Mouse (Mus musculus) layer of hippocampus, adult 8-10 months (tissue): ENCODE results near the gene Scn1a. TPM values are rescaled to one million over a fixed set of nuclear protein-coding genes. Genes with fewer than 3 reads are reported as not detected.
A peak's percentile ranks its signal among the peaks of the same experiment; 100 is the strongest.

ENCODE experiments used
- DNase-seq, 2 experiments: peaks; one replicate each; pipeline ENCODE4 v3.0.0; 2022; ENCODE audit warnings: low spot score in 2 of 2
- total RNA-seq, 4 experiments: library from RNA; stranded (reverse); gene quantifications; 2 replicates each; pipeline ENCODE4 v1.2.4; 2022

The Scn1a gene
- total RNA-seq, result 10 to 100 TPM; 65.6 to 81.2 (median 75.2) TPM

GRCm38 (mm10) chr2:66440711-66441110, at the start of gene Scn1a:
Scn1a (minus strand) TSS chr2:66440840.
- peak in 1 of 2 experiments; percentile 15 for DNase-seq

DNA sequence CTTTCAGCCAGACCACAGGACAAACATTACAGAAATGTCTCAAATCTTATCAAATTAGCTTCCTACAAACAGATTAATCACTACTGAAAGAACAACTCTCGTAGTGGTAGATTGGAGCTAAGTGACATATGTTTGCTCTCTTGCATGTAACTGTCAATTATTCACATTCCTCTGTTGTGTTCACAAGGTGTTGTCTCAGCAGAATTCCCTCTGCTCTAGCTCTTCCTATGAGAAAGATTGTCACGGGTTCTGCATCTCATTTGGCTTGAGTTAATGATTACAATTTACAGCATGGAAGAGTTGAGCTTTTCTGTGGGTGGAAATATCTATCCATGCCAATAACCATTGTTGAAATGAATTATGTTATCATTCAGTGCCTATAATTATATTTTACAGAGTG, 37.8 kb upstream of the Scn1a start:
- no peak for DNase-seq

DNA sequence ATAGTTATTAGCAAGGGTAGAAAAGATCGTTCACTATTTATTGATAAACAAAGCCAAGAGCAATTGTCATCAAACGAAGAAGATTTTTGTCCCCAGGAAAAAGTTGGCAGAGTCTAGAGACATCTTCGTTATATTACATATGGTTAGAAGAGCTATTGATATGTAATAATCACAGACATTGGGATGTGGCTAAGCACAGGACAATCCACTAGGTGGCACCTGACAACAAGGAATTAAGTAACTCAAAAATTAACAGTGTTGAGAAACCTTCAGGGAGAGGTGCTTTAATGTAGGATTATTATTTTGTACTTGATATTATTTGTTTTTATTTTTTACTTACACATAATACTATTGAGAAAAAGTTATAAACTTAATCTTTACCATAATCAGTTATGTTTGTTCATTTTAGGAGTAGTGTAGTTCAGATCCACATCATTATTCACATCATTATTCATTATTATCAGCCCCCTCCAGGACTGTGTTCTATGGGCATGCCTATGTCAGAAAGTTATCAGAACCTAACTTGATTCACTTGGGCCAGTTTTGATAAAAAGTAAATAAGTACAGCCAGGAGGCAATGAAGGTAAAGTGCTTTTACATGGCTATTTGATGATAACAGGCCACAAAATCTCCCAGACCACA, 32.7 kb upstream of the Scn1a start:
- DNase-seq, result peak in 1 of 2 experiments; percentile 31

GRCm38 (mm10) chr2:66465484-66465883, 24.8 kb upstream of the Scn1a start:
- no peak for DNase-seq

- DNase-seq, result no peak
Observed at GRCm38 (mm10) chr2:66464874-66465458, 24.3 kb upstream of the Scn1a start.

DNA sequence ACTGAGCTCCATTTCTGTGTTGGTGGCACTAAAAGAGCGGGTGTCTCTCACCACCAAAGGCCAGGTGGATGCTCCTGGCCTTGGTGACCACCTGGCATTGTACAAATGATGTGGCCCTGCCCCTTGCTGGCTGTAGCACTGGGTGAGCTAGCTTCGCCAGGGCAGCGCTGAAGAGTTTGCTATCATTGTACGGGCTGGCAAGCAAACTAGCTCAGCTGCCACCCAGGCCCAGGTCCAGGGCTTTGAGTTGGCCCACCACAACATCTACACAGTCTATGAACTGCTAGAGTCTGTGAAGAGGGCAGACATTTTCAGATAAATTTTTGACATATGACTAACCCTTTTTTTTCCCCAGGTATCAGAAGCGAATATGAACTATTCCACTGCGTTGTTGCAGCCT, 23.3 kb upstream of the Scn1a start:
- no peak for DNase-seq

DNA sequence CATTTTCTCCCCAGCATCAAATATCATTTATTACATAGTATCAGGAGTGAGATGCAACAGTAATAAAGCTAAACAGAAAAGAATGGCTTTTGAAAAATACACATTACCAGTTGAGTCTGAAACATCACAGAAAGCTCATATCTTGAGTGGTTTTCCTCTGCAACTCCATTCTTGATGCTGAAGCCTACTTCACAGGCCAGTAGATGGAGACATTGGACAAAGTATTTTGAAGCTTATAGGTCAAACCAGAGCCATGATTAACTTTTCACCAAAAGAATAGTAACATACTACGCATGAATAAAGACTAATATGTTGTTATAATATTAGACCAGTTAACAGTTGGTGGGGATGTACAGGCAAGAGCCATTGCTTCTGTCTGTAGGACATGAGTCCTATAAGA, 21.8 kb upstream of the Scn1a start:
- DNase-seq, result no peak

DNA sequence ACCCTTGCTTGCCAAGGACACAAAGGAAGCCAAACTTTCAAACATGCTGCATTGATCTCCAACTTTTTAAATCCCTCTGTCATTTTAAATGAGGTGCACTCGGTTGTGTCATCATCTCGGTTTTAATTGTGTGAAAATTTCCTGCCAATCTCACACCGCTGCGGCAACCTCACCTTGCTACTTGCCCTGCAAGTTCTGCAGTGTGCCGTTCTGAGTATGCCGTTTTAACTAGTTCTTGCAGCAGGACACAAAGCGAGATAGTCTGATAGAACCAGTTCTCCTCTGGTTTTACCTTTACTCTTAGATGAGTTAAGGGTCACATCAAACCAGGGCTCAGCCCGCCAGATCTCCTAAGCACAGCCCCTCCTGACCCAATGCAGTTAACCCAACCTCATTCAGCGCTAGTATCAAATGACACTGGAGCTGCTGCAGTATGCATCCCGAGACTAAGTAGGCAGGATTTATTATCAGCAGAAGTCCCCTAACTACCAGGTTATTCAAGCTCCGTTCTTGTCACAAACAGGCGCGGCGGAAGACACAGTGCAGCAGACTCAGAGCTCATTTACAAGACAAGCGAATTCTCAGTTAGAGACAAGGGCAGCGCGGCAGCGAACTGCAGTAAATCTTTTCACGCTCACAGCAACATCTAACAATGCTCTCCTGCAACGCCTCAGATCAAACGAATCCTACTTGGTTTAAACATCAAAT, 722 bp downstream of the Scn1a start:
- peak; percentile 20 to 23 for DNase-seq

GRCm38 (mm10) chr2:66436286-66436685, 4.4 kb downstream of the Scn1a start:
- no peak for DNase-seq

- DNase-seq, result peak; percentile 33 to 44
Observed at GRCm38 (mm10) chr2:66409740-66410290, 30.8 kb downstream of the Scn1a start.

DNA sequence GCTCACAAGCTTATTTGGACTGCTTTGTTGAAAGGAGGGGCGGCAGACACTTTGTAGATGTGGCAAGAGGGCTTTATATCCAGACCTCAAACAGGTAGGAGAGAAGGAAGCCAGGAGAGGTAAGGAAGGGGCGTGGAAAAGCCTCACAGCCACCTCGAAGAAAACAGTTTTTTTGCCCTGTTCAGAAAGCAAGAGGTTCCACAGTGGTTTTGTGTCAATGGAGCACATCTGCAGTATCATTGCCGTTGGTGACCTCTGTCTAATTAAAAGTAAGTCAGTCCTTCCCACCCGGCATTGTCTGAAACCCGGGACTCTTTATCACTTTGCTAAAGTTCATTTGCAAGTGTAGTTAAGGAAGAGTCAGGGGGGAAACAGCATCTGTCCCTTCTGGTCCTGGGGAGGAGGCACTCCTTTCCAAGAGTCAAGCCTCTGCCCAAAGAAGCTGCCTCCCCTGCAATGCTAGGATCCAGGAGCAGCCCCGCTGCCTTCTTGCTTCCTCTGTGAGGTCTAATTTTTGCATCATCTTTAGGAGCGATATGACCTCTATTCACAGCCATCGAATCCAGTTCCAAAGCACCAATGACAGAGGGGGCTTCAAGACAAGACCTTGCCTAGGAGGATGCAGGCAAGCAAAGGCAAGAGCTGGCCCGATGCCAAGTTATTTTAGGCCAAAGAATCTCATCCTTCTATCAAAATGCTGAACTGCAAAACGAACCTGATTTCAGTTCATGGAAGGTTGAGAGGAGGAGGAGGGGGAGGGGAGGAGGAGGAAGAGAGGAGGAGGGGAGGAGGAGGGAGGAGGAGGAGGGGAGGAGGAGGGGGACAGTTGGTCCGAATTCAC, 31.5 kb downstream of the Scn1a start:
- peak; percentile 20 to 26 for DNase-seq

DNA sequence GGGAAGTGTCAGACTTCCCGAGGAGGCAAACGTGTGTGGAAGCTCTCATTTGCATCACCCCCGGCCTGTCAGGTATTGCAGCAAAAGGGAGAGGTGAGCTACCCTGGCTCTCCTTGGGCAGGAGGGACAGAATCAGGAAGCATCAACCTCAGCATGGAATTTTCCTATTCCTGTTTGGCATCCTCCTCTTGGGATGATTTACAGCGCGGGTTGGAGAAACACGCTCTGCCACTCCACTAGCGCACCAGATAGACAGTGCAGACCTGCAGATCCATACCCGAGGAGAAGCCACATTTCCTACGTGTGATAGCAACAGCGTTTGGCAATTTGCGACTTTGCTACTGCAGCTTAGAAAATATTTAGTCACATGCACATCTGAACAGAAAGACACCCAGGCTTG, 32.2 kb downstream of the Scn1a start:
- DNase-seq, result peak; percentile 16 to 33

- DNase-seq, result peak in 1 of 2 experiments; percentile 32
Observed at GRCm38 (mm10) chr2:66392586-66392985, 48.1 kb downstream of the Scn1a start.

GRCm38 (mm10) chr2:66367957-66368356, 72.7 kb downstream of the Scn1a start:
- no peak for DNase-seq

DNA sequence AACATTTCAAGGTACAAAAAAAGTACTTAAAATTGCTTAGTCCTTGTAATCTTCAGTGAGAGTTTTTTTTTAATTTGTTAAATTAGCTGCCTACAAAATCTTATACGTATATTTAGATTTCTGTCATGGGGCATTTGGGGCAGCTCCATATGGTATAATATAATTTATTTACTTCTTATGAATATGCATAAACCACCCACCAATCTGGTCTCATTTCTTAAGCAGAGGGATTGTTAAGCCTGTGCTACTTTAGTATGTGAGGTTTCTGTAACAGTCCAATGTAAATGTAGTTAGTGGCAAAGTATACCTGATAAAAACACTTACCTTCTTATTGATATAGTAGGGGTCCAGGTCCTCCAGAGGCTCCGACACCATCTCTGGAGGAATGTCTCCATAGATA, 90.0 kb downstream of the Scn1a start:
- no peak for DNase-seq

- no peak for DNase-seq
Observed at GRCm38 (mm10) chr2:66346622-66347021, 94.0 kb downstream of the Scn1a start.

DNA sequence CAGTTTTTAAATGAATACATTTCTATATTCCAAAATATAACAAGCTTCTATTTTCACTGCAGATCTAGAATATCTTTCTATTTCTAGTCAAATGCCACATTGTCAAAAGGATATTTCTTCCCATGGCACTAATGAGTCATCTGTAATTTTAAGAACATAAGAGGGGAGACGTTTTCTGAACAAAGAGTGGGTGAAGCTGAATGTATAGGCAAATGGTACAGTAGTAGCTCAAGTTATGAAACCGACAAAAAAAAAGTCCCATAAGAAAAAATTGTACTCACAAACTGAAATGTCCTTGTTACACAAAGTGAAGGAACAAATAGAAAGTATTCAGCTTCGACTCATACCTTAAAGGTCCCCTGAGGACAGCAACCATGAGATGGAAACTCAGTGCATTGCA, 94.5 kb downstream of the Scn1a start:
- DNase-seq, result no peak

DNA sequence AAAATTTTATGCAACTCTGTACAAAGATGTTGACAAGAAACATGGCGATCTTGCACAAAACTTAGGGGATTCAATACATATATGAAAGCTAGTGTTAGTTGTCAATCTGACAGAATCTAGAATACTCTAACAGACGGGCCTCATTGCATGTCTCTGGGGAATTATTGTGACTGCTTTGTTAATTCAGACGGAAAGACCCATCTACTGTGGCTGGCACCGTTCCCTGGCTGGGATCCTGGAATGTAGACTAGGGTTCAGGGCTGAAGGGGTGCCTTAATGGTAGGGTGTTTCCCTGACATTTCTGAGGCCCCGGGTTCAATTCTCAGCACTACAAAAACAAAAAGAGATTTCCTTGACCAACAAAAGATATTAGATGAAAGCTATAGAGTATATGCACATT, 103.2 kb downstream of the Scn1a start:
- DNase-seq, result no peak

- DNase-seq, result no peak
Observed at GRCm38 (mm10) chr2:66336396-66336795, 104.2 kb downstream of the Scn1a start.

GRCm38 (mm10) chr2:66272551-66272950, 168.1 kb downstream of the Scn1a start:
- no peak for DNase-seq
